Mouse (Mus musculus) lung, postnatal 14 days (tissue): ENCODE results near the gene Fam149a.
A peak's percentile ranks its signal among the peaks of the same experiment; 100 is the strongest.
"Not testable (repeated sequence)": the region's sequence is repeated elsewhere in the genome, so short reads cannot be mapped to it uniquely, and the experiment has no call there.

Experiments
- DNase-seq: peaks from one replicate; pipeline ENCODE4 v3.0.0; 2021

Gene Fam149a

DNA sequence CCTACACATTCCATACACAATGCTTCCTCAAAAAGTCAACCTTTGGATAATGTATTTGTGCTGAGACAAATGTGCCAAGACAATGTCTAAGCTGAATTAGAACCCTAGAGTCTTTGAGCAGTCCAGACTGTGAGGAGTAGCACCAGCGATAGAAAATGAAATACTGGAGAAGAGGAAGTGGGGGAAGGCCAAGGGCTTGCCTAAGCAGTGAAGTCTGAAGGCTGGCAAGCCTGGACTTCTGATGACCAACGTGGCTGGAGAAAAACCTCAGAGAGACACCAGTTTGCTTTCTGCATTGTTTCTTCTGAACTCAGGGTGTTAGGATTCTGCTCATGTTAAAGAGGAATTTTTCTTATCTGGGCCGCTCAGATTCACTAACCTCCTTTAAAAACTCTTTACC lies 51.2 kb downstream of the Fam149a start:
- no peak for DNase-seq

DNA sequence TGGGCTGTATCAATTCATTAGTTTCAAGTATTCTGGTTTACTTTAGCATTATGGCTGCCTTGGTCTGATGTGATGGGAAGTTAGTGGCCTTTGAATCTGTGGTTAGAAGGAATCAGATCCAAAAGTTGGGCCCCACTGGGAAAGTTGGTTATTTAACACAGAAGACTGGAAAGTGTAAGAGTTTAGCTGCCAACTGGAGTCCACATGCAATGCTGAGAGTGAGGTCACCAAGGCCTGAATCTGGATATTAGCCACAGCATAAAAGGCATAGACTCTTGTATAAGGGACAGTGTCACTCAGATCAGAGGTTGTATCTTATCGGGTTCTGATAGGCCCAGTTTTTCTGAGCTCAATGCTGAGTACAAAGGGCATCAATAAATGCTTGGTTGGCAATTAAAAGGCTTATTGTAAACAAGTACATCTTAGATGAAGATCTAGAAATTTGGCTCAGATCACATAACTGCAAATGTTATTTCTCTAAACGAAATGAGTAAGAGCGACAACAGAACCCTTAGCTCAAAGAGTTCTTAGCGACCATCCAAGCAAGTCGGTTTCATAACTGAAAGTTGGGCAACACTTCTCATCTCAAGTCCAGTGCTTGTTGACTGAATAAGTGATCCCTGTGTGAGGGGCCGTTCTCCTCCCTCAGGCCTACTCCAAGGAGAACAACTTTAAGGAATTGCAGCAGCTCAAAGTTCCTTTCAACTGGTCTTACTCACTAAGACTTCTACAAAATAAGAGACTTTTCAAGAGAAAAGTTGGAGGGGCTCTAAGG lies 52.7 kb downstream of the Fam149a start:
- DNase-seq = peak; percentile 8

DNA sequence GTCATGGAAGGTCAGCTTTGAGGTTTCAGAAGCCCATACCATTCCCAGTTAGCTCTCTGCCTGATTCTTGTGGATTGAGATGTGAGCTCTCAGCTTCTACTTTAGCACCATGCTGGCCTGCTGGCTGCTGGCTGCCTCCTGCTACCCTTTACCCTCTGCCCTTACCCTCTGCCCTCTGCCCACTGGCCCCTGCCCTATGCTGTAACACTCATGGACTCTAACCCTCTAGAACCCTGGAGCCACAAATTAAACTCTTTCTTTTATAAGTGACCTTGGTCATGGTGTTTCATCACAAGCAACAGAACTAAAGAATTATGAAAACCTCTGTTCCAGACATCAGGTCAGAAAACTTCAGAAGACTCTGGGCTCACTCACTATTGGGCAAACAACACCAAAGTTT lies 55.0 kb downstream of the Fam149a start:
- not testable (repeated sequence) for DNase-seq

DNA sequence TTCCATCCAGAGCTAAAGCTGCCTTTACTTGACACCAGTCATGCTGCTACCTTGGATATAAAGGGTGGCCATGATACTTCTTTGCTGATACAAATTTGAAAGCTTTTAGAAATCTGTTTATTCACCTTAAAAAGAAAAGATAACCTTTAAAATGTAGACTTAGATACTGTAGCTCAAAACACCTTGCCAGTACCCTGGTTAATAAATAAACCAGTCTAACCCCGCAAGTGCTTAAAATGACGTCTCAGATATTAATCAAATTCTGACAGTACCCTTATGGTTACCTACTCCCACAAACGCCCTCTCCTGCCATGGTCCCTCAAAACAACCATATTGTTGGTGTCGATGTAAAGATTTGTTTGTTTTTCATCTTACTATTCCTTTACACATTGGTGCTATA lies 57.9 kb downstream of the Fam149a start:
- DNase-seq = no peak

DNA sequence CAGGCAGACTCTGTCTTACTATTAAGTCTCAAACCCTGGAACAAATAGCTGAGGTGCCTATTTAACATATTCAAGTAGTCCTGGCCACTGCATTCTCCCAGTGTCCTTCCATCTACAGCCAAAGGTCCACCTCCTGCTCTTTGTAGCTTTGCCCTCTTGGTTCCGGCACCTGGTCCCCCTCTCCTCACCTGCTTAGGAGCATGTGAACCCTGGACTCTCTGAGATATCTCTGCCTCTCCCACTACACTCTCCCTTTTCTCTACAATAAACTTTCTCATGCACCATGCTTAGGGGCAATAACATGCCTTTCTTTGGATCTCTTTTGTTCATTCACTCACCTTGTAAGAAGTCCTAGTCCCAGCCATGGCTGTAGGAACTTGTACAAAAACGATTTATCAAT lies 60.7 kb downstream of the Fam149a start:
- no peak for DNase-seq

DNA sequence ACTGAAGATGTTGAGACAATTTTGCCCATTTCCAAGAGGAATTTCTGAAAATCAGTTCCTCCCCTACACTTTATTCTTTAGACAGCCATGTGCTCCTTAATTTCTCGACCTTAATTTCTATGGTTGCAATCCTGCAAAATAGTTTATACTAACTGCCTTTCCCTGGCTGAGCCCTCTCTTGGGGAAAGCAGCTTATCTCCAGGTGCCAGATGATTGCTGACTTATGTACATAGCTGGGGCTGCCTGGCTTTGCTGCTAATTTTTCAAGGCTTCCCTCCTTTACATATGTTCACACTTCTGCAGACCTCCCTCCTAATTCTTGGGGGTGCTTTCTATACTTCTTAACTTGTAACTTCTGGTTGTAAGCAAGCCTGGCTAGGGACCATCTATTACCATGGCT lies 61.2 kb downstream of the Fam149a start:
- DNase-seq = no peak

DNA sequence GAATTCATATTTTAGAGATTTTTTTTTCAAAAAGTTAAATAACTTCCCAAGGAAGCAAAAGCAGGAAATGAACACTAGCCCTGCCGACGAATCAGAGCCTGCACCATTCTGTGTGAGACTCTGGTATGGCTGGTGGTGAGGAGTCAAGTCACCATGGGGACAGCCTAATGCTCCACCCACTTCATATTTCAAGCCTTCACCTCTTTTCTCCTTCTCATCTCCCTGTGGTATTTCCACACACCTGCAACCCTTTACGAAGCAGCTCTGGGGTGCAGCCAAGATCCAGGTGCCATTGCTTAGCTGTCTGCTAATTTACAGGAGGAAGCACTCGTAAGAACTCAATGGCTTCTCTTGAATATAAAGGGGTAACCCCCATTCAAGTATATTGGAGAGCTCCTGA lies 71.1 kb downstream of the Fam149a start:
- no peak for DNase-seq

DNA sequence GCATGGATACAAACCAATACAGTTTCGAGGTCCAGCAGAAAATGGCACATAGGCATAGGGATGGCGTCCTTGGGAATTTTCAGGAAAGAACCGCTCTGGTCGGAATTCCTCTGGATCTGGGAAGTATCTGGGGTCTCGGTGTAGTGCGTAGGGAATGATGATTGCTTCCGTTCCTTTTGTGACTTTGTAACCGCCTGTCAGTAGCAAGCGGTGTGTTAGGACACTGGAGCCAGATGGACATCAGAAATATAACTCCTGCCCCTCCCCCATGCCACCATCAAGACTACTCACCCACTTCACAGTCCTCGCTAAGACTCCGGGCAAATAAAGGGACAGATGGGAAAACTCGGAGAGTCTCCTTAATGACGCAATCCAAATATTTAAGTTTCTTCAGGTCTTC lies 73.7 kb downstream of the Fam149a start, which contains the start of gene Gm45753:
Gm45753 (minus strand) TSS at position 101 of the 400 bp plus-strand sequence.
- DNase-seq = no peak

DNA sequence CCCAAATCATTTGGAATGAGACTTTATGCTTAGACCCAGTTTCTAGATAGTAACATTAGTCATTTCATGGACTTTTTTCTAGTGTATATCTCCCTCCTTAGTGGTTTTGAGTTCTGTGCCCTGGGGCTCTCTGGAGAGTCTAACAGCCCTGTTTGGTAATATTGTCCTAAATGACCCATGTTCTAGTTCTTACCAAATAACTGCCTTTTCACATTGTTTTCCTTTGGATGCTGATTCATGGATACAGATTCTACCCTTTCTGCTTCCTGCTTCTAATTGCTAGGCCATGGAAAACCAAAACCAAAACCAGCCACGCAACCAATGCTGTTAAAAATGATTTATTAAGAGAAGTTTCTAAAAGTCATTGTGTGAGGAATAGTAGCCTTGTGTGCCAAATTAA lies 76.6 kb downstream of the Fam149a start:
- no peak for DNase-seq

DNA sequence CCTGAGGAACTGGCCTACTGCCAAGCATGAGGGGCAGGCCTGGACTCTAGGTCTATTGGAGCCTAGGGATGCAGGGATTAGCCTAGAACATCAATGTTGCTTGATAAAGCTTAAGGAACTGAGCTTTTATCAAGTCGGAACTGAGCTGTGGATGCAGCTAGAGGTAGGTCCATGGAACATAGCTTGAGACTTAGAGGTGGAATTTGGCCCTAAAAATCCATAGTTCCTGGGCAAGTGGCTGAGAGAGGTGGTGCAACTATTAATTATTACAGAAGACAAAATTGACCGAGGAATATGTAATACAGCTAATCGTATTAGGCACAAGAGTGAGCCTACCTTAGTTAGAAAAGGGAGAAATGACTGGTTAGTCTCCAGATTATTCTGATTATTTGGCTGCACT lies 77.7 kb downstream of the Fam149a start:
- no peak for DNase-seq

DNA sequence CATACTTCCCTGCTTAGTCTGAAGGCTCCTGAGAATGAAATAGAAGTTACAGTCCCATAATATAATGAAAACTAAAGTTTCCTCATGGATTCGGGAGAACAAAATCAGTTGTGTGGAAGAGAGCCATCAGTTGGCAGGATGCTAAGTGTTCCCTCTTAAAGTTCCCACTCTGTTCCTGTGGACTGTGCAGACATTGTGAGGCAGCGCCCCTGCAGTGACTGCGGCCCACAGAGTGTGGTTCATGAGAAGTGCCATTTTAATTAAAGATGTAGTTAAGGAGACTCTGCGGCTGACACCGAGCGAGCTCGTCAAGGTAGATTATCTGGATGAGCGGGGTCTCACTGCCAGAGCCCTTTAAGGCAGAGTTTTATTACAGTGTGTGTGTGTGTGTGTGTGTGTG lies 79.7 kb downstream of the Fam149a start:
- no peak for DNase-seq

DNA sequence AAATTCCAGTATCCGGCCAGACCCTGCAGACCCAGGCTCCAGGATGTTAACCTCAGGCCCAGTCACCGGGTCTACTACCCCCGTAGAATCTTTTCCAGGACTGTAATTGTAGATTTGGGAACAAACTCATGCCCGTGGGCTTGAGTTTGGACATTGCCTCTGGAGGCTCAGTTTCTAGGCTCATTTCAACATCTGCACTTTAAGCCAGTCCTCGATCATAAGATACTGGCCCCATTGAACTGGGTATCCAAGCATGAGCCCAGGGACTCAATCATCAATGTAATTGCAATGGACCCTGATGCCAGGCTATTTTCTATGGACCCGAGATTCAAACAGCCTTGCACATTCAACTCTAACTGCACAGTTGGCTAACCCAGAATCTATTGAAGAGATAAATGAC lies 86.8 kb downstream of the Fam149a start:
- no peak for DNase-seq

DNA sequence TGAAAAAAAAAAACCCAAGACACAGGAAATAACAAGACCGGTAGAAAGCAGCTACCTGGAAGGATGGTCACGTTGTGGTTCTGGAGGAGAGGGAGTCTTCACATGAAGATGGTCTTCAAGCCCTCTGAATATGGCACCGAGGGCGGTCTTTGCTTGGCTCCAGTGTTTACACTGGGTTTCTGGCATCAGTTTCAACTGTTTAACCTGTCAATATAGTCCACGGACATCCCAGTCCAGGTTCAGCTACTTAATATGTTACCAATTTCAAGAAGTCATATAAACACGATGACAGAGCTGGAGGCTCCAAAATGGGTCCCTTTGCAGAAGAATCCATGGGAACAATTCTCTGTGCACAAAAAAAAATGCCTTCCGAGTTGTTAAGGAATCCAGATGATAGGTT lies 87.4 kb downstream of the Fam149a start, which contains the start of gene Klkb1:
Klkb1 (minus strand) TSS at position 173 of the 400 bp plus-strand sequence.
- no peak for DNase-seq

DNA sequence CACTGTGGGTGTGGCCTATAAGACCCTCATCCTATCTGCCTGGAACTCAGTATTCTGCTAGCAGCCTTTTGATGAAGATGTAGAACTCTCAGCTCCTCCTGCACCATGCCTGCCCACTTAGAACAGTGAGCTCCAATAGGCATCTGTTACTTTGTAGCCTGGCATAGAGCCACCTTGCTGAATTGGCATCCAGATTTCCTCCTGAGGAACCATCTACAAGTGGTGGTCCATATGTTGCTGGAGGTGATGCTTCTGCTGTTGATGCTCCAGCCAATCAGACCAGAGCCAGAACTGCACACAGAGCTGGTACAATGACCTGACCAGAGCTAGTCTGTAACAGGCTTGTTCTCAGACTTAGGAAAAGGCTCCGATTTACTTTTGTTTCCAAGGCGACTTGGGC lies 90.3 kb downstream of the Fam149a start:
- DNase-seq = no peak
